Mouse (Mus musculus): ENCODE data around the gene Peli1.
A peak's percentile ranks its signal among the peaks of the same experiment; 100 is the strongest.
"Not testable (repeated sequence)": the region's sequence is repeated elsewhere in the genome, so short reads cannot be mapped to it uniquely, and the experiment has no call there.

The Peli1 gene

DNA sequence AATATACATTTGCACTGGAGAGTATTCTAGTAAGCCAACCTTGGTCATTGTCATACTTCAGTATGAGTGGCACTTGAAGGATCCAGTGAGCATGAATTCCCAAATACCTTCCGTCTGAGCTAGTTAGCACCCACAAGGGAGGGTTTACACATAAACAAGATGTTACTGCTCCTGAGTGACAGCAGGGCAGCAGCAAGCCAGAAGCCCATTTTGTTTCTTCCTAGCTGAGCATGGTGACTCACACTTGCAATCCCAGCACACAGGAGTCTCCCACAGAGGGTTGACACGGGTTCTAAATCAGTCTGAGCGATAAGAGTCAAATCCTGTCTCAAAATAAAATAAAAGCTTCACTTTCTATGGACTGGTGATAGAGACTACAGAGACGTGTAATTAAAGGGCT, 66.5 kb downstream of the Peli1 start:
- no peak for DNase-seq

DNA sequence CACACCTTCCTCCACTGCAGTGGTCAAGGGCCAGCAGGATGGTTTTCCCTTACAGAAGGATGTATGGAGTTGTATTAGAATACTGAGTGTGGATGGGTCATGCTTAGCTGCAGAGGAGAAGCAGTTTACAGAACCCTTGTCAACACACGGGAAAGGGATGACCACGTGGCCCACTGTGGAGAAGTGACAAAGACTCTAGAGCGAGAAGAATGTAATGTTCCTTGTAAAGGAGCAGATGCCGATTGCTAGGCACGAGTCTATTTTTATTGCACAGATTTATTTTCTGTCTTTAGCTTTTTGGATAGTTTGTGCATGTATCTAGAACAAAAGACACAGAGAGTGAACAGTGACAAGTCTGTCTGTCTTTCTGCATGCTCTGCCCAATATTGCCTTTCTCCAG, 71.0 kb downstream of the Peli1 start:
- DNase-seq, result no peak

DNA sequence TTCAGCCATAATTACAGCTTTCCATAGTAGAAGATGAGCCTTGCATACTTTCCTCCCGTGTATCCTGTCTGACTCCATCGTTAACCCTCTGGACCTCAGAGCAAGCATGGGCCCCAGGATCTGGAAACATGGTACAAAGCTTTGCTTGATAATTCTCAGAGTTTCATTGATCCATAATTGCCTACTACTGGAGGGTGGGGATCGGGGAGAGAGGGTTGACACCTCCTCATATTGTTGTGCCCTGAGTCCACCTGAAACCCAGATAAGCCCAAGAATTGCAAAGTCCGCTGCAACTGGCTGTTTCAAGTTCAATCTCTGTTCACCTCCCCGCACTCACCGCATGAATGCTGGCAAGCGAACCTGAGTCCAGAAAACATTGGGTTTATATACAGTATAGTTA, 72.1 kb downstream of the Peli1 start:
- no peak for DNase-seq

DNA sequence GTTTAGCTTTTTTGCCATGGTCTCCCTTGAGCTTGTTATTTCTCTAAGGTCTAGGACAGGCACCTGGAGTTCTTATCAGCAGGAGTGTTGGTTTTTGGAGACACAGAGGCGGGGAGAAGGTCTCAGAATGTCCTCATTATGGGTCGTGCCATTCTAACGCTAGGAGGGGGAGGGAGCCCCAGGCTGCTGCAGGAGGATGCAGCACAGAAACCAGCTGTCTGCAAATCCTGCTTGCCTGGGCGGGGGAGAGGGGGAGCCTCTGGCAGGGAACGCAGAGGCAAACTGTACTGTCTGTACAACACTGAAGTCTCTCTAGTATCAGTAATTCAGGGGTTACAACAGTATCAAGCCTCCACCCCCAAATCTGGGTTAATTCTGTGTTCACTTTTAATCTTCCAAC, 72.6 kb downstream of the Peli1 start:
- no peak for DNase-seq

DNA sequence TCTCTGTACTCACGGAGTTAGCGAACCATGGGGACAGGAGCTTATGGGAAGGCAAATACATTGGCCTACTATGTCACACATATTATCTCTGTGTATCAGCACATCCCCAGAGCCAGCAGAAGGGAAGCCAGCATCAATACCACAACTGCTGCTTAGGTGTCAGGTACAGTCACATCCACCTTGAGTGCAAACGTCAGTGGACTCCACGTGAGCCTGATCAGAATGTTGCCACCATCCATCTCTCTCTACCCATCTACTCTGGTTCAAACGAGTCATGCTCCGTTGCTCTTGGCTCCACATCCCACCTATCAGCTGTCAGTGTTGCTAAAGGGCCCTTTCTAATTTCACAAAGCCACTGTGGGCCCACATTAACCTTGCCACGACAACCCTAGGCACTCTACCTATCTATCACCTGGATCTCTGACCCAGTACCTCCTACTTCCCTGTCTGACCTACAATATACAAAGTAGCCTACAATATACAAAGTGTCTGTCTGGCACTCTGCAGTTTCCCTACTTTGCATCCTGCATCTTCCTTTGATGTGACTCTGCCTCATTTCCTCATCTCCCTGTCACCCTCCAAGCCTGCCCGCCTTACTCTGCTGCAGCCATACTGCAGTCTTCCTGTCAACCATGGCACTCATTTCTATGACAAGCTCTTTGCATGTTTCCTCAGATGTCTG, 73.4 kb downstream of the Peli1 start:
- DNase-seq, result no peak

DNA sequence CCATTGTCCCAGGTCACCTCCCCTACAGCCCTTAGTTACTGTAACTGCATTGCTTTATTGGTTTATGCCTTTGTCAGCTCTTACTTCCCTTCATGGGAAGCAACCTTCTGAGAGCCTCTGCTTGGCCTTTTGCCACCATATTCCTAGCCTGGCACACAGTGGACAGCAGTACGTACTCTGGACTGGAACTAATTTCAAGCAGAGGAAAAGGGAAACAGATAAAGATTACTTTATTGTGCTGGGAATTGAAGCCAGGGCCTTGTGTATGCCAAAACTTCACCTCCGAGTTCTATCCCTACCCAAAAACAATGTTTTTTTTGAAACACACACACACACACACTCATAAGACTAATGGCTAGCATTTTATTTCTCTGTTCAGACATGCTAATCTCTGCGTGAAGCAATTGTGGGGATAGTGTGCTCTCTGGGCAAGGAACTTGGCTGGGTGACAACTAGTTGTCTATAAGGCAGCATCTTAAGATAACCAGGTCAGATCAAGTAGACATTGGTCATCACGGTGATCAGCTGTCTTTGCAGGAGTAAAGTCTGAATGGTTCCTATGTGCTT, 74.0 kb downstream of the Peli1 start:
- peak; percentile 20 to 54 for DNase-seq

DNA sequence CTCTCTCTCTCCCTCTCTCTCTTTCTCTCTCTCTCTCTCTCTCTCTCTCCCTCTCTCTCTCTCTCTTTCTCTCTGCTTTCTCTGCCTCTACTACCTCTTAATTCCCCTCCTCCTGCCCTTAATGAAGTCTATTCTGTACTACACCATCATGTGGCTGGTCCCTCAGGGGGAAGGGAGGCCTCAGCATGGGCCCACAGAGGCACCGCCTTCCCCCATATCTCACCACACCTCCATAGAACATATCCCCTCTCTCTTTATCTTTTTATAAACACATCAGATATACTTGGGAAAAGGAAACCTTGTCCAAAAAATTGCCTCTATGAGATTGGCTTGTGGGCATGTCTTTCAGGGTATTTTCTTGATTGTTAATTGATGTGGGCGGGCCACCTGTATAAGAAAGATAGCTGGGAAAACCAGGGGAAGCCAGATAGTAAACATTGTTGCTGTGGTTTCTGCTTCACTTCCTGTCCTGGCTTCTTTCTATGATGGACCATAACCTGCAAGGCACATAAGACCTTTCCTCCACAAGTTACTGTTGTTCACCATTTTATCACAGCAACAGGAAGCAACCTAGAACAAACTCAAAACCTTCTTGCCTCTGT, 75.5 kb downstream of the Peli1 start:
- no peak for DNase-seq

DNA sequence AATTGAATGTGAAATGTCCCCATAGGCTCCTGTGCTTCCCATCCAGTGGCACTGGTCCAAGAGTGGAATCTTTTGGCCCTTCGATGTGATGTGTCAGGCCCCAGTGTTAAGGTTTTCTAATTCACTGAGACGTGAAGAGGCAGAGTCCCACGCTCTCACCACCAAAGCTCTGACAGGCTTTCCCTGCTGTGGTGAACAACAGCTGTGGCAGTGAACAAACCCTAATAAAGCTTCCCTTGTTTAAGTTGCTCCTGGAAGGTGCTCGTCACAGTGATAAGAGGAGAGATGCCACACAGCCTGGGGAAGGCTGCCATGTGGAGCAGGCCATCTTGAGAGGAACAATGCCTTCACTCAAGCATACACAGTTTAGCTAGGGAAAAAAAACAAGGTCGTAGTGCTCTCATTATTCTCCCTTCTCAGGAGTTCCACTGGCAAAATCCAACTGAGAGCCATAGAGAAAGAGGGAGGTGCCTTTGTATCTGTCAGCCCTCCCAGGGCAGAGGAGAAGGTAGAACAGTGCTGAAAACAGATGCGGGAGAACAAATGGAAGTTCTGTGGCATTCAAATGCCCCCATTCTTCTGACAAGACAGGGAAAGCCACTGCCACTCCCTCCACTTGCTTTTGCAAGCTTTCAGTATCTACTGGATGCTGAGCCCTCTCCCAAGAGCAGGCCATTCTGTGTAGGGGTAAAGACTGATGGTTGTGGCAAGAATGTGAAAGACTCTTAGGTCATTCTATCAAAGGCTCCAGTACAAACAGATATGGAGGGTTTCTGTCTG, 77.9 kb downstream of the Peli1 start:
- DNase-seq, result peak in 1 of 2 experiments; percentile 23

DNA sequence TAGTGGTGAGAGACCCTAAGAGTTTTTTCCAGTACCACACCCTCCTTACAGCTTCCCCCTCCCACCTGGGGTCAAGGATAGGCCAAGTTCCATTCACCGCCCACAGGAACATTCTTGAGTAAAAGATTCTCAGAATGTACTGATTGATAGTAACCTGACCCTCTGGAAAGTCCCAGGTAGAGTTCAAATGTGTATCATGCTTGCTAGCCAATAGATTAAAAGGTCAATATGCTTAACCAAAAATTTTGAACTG, 78.4 kb downstream of the Peli1 start:
- not testable (repeated sequence) for DNase-seq

DNA sequence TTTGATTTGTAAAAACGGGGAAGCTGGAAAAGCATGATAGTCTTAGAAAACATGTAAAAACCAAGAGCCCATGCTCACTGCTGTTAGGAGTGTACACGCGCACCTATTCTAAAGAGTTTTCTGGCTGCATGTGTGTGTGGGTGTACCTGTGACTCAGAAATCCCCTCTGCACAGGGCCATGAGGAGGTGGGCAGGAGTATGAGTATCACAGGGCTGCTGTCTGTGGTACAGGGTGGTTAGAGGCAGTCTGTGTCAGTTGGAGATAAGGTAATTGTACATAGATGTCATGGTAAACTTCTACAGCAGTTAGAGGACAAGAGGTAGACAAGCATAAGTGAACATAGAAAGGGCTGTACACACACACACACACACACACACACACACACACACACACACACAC, 81.2 kb downstream of the Peli1 start:
- no peak for DNase-seq

DNA sequence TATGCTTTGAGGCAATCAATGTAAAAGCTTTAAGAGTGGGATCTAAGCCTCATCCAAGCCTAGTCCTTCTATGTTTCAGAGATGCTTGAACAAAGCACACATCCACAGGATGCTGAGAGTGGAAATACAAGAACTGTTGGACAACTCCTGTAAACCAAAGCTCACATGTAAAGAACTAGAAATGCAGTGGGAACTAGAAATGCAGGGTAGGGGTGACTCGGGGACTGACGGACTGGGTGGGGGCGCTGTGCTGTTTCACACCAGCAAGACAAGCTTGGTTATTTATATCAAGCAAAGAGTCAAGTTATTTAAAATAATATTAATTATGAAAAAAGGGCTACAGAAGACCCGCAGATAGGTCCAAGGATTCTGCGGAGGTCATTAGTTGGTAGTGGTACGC, 82.8 kb downstream of the Peli1 start:
- DNase-seq, result no peak

DNA sequence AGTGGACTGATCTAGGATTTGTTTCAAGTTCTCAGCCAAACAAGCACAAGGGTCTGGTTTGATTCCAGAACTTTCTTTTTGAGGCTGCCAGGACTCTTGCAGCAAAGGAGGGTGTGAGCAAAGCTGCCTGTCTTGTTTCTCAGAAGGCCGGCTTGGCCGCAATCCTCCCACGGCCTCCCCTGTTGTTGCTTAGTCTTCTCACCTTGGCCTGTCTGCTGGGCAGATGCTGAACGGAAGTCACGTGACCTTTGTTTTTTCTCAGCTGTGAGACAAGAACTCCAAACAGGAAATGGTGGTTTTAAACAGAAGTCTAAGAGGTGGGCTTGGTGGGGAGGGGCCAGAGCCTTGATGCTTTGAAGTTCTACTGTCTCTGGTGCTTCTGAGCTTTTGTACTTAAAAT, 83.3 kb downstream of the Peli1 start:
- peak; percentile 53 to 61 for DNase-seq

DNA sequence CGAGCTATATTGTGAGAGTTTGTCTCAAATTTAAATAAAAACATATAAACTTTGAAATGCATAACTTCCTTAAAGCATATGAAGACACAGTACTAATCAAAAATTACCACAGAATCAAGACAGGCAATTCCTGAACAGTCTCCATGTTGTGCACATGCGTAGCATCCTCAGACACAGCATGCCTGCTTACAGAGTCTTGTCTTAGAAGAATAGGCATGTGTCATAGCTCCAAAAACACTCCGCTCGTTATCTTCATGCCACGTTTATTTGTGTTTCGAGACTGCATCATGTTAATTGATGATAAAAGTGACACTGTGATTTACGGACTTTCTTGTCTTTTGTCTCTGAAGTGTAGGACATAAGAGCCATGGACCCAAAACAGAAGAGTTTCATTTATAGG, 84.0 kb downstream of the Peli1 start:
- DNase-seq, result no peak

DNA sequence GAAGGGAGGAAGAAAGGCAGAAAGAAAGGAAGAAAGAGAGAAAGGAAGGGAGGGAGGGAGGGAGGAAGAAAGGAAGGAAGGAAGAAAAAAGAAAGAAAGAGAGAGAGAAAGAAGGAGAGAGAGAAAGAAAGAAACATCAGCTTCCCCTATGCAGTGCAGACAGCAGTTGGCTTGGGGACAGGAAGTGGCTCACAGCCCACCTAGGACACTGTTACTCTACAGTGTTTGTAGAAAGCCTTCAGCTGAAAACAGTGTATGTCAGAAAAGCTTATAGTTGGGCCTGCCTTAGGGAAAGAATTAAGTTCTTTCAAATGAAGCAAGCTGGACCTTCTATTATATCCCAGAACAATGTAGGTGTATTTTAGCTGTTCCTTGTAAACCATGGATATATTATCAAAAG, 85.4 kb downstream of the Peli1 start:
- DNase-seq, result no peak

DNA sequence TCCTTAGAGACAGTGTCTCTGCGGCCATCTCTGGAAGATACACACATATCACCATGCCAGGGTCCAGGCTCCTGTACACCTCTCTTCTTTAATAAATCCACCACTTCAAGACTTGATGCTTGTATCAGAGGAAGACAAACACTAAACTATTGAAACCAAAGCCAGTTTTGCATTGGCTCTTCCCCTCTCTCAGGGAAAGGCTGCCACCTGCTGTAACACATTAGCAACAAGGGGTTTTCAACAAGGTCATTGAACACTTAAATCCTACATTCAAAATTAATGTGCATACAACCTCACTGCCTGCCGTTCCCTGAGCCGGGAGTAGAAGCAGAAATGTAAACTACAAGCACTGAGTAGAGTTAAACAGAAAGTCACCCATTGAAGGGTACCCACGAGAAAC, 87.3 kb downstream of the Peli1 start:
- peak; percentile 55 to 74 for DNase-seq

DNA sequence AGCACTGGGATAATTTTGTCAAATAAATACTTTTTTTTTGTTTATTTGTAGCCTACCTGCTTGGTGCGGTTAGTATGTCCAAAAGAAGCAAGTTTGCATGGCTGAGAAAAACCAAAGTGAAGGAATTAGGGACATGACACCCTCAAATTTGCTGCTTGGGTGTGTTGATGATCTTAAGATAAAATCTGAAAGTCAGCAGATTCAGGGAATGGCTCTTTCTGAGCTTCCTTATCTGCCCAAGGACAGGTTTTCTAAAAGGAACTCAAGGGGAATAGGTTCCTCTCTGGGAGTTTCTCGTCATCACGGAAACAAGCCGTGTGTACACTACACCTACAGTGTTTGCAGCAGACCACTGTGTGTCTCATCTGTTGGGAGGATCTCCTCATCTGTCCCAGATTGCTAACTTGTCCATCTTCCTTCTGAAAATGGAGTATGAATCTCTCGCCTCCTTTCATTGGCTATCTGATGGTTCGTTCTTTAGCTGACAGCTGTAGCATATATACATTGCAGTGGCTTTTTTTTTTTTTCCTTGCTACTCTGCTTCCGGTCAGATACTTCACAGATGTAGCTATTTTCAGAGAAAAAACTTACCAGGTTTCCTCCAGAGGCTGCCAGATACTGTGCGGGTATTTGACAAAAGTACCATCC, 88.0 kb downstream of the Peli1 start:
- no peak for DNase-seq

DNA sequence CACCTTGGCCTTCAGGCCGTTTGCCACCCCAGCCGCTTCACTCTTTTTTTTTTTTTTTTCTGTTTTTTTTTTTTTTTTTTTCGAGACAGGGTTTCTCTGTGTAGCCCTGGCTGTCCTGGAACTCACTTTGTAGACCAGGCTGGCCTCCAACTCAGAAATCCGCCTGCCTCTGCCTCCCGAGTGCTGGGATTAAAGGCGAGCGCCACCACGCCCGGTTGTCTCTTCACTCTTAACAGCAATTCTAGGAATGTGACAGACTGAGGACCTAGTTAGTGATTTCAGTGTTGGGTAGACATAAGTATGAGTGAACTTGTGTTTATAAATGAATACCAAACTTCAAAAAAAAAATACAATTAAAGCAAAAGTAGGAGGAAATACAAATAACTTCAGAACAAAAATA, 88.8 kb downstream of the Peli1 start:
- DNase-seq, result not testable (repeated sequence)

DNA sequence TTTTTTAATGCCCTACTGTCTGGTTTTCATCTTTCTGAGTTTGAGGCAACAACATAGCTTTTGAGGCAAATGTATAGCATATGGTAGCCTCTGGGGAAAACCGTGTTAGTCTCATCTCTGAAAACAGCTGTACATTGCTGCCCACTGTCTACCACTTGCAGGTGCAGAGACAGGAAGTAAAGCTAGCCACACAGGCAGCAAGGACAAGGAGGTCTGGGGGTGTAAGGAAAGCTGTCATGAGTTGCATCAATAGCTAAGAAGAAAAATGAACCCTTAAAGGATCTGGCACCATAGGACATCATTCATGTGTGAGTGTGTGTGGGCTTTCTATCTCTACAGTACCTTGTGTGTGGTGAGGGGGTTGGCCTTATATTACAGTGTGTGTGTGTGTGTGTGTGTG, 89.6 kb downstream of the Peli1 start:
- DNase-seq, result no peak

DNA sequence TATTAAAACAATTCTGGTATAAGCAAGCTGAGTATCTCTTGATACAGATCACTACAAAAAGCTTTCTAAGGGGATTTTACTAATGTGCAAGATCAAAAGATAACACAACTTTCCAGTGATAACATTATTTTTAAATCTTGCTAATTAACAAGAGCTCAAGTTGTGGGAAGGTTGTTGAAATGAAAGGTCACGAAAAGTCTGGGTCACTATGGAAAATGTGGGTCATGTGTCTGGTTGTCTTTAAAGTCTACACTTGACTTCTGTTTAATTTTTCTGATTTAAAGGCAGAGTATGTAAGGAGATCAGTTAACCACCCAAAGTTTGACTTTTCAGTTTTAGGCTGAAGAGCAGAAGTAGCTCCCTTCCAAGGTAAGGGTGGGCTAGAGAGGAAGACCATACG, 90.5 kb downstream of the Peli1 start:
- no peak for DNase-seq

DNA sequence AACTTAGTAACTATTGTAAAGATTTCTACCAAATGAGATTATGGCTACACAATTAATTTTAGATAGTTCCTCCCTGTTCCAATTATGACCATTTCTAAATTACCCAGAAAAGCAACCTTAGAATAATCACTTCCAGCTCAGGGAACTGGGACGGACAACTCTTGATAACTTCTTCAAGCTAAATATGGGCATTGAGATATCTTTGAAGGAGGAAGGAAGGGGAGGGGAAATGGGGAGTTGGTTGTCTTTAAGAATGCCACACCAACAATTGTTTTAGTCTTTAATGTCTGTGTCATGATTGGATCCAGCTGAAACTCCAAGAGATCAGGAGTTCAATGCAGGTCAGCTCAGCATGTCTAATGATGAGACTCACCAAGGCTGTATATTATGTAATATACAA, 91.6 kb downstream of the Peli1 start:
- DNase-seq, result no peak

DNA sequence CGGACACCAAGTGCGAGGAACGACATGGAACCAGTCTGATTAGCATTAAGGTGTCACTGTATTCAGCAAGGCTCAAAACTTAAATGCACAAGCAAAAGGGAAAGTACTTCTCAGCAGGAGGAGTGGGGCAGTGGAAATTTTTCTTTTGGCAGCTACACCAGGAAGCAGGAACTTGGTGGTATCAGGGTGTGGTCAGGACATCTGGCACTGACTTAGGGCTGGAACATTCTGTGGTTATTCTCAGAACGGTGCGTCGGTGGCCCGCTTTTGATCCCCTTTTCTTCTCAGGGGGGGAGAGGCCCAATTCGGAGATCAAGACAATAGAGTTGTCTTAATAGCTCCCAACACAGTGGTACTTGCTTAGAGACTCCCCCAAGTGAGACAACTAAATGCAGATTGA, 100.7 kb downstream of the Peli1 start:
- DNase-seq, result not testable (repeated sequence)

DNA sequence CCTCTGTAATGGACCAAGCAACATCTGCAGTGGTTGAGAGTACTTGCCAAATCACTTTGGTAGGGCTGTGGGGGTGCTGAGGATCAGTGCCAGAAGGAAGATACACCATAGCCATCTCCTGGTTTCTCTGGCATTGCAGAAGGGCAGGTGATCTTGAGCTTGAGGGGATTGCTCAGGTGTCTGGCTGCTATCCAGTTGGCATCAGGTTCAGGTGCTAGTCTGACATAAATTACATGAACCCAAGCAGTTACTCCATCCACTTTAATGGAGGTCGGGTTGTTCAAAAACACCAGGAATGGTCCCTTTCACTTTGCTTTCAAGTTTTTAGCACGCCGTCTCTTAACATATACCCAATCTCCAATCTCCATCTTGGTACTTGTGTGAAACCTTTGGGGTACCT, 103.8 kb downstream of the Peli1 start:
- no peak for DNase-seq

Data from kidney, postnatal 36 days (tissue).